Mouse (Mus musculus) thymus, adult 2 months (tissue): ENCODE measurements around the gene Gm17455.

Experiments used
- CTCF ChIP-seq: fragments of 200-500 bp; IDR thresholded peaks from 2 replicates; pipeline ENCODE4 v1.5.1; 2012; ENCODE audit warnings: mild to moderate bottlenecking, control low read depth, low read length, moderate library complexity, borderline replicate concordance; ENCODE audit not compliant: control insufficient read depth, poor library complexity, insufficient read depth; ENCODE audit errors: extremely low read depth
- POLR2A ChIP-seq: fragments of 200-500 bp; IDR thresholded peaks from 2 replicates; pipeline ENCODE4 v1.6.1; 2012; ENCODE audit warnings: mild to moderate bottlenecking, low read length, control low read depth, moderate library complexity; ENCODE audit not compliant: control insufficient read depth, poor library complexity, insufficient read depth; ENCODE audit errors: extremely low read depth

- TF ChIP-seq CTCF (peak; percentile 45; the same call in 1 of the 2 replicates), POLR2A (peak; percentile 53)
Observed at GRCm38 (mm10) chr10:60389447-60389865, 10.1 kb upstream of the Gm17455 start.
